Mouse (Mus musculus): ENCODE measurements at regions not wholly inside any gene's neighbourhood (a gene's known extent, or its start where the extent isn't known, plus 50 kb on each side); places are given as distances from the start of the nearest gene placed in this dataset.

GRCm38 (mm10) chr7:116847846-116848730 is 343.9 kb downstream of the Nucb2 start:
- TF ChIP-seq CTCF (conservative IDR thresholded peaks at IDR 0.05; ENCODE audit: low read length) (no peak), POU5F1 (IDR thresholded peaks at IDR 0.05; ENCODE audit: borderline replicate concordance, low read length) (no peak)

Data from E14TG2a.4 (cell line).